Mouse (Mus musculus) cerebellum, postnatal 36 days (tissue): ENCODE results near the gene Tmem30a.

ENCODE experiments used
- DNase-seq, 2 experiments: peaks; one replicate each; pipeline ENCODE4 v3.0.0; 2021 to 2022; ENCODE audit warnings: mixed read lengths in 2 of 2

Gene Tmem30a

GRCm38 (mm10) chr9:79785794-79786085 is 7.6 kb downstream of the Tmem30a start:
- DNase-seq, result no peak

DNA sequence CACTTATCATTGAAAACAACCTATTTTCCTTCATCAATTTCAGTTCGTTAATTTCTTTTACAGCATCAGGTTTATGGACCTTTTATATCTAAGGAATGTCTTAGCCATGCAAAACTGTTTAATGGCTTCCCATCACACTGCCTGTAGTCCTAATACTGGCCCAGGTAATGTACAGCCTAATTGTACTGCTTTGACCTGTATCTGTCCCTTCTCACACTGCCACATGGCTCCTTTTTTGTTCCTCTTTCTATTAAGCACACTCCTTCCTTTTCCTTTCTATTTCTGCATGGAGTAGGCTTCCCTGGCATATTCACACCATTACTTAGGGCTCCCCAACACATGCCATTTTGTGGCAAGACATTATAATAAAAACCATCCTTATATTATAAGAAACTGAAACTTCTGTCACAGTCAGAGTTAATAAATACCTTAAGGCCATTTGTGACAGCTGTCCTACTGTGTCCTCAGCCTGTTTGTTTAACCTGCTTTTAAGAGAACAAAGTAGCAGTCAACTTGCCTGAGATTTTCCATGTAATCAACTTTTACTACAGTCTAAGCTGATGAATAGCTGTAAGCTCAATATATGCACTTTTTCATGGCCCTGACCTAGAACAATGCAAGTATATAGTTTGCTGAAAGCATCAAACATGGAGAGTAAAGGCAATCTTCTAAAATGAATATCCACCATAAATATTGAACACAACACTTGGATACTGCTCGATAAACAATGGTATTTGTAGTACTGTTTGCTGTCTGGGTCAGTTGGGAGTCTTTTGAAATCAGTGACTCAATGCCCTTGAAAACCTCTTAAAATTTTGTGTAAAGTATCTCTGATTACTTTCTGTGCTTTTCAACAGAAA is 8.1 kb downstream of the Tmem30a start:
- DNase-seq, result no peak

DNA sequence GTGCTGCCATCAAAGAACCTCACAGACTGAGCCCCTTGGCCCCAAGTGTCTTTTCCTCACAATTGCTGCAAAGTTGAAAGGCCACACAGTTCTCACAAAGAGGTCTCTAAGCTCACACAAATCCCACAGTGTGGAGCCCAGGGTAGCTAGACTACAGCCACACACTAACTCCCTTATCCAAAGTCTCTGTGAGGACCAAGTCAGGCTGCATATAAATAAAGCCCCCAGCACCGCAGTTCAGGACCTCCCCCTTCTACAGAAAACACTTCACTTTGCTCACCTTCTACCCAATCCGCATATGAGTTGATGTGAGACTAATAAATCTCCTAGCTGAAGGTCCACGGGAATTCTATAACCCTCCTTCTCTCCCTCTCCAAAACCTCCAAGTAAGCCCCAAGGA is 8.9 kb downstream of the Tmem30a start:
- no peak for DNase-seq

DNA sequence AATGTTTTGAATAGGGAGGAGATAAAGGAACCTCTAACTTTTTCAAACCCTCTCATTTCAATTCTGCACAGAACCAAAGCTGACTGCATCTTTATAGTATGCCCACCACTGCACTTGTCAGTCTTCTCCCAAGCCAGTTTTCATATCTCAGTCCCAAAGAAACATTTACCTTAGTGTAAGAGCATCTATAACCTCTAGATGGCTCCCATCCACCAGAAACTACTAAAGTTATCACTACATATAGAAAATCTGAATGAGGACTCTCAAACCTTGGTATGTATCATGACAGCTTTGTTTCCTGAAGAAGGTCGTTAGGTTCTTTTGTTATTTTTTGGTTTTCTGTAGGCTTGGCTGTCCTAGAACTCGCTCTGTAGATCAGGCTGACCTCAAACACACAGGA is 14.0 kb downstream of the Tmem30a start:
- no peak for DNase-seq

GRCm38 (mm10) chr9:79766991-79767545 is 26.2 kb downstream of the Tmem30a start:
- no peak for DNase-seq

DNA sequence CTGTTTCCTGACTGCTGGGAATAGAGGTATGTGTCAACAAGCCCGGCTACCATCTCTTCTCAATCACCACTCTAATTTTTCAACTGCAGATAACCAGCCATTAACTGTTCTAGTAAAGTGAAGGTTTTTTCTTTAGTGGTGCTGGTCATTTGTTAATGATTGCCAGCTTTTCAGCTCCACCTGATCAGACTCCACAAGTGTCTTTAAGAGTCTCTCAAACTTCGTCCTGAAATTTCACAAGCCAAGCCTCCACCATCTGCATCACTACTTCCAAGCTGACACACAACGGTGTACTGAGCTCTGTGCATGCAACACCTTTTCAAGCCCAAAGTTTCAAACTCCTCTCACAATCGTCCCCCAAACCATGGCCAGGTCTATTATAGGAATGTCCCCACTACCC is 28.0 kb downstream of the Tmem30a start:
- no peak for DNase-seq

GRCm38 (mm10) chr9:79762519-79762918 is 30.8 kb downstream of the Tmem30a start:
- DNase-seq, result no peak

DNA sequence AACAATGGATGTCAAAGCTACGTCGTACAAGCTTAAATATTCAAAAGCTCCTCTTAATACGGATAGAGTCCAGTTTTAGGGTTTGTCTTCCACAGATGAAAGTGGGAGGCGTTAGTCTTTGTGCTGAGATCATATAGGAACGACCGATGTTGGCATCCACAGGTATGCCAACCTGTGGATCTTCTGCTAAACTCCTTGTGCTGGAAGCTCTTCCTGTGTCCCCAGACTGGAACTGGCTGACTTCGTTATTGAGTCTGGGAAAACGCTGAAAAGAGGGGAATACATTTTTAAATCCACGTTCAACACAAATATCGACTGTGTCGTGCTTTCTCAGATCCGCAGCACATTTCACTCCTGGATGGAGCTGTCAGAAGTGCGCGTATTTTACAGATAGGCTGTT is 33.2 kb downstream of the Tmem30a start:
- DNase-seq, result no peak

DNA sequence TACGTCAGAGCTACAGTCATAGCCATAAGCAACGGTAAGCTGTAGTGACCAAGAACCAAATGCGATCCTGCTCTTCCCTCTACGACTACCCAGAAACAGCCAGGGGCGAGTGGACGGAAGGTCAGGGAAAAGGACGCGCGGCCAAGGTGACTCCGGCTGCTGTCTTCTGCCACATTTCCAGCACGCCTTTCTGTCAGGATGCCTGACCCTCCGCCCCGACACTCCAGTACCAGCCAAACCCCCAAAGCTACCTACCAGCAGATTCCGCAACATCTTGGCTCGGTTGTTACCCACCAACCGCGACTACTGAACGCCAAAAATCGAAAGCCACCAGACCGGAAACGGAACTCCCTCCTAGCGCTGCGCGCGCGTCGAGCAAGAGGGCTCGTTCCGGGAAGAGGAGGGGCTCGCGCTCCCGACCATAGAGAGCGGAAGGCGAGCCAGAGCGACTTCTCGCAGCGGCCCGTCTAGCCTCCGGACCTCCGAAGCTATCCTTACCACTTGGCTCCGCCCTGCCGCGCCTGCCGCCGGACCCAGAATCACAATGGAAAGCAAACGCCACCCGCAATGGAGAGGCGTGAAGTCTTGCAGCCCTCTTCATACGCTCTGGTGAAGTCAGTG is 33.8 kb downstream of the Tmem30a start, which contains the start of gene Cox7a2:
Gene Cox7a2 (minus strand): TSS at position 494 of the 621 bp plus-strand sequence.
- DNase-seq, result peak; percentile 92 to 95

- DNase-seq, result no peak
Observed at GRCm38 (mm10) chr9:79755311-79755710, 38.0 kb downstream of the Tmem30a start.

GRCm38 (mm10) chr9:79751846-79752245 is 41.5 kb downstream of the Tmem30a start:
- DNase-seq, result no peak

DNA sequence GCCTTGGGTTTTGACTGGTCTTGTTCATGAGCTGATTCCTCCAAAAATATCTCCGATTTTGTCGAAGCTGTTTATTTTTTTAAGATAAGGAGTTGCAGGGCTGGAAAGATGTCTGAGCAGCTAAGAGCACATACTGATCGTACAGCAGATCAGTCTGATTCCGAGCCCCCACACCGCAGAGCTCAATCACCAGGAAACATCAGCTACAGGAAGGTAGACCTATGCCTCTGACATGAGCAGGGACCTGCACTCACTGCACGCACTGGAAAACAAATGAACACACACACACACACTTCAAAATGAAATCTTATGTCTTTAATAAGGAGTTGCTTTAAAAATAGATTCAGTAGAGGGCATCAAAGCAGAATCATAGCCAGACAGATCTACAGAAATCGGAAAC is 42.6 kb downstream of the Tmem30a start:
- no peak for DNase-seq

DNA sequence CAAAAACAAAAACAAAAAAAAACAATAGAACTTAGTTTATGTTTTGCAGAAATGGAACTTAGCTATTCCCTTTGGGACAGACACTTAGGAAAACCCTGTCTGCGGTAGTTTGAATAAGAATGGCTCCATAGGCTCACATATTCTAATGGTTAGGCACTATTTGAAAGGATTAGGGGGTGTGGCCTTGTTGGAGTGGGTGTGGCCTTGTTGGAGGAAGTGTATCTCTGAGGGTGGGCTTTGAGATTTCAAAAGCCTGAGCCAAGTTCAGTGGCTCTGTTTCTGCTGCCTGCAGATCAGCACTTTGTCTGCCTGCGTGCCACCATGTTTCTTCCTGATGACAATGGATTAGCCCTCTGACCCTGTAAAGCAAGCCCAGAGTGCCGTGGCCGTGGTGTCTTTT is 48.3 kb downstream of the Tmem30a start:
- no peak for DNase-seq

DNA sequence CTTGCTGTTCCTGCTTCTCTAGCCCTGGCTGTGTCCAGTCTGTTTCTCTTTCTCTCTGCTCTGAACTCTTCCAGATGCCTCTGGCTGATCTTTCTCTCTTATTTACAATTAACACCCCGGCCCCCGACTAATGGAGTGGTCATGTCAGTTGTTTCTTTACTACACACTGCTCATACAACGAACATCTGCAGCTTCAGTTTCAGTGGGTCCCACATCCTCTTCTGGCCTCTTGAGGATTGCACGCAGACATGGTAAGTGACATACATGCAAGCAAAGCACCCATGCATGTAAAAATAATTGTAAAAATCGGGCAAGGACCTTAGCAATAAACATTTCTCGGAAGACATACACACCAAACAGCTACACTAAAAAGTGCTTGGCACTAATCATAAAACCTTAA is 57.7 kb downstream of the Tmem30a start:
- no peak for DNase-seq

DNA sequence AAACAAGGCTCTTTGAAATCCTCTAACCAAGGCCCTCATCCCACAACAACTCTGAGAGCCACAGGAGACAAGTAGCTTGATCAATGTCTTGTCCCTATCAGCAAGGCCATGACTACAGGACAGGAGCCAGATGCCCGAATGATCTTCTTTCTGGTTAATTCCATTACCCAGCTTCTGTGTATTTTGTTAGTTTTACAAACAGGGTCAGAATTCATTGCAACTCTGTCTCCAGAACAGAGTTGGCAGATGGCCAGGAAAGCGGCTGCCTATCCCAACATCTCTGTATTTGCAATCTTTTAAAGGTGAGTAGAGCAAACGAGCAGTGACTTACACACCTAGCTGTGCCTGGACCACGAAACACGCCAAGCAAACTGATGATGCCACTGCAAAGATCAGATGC is 63.0 kb downstream of the Tmem30a start:
- DNase-seq, result no peak

GRCm38 (mm10) chr9:79723090-79723489 is 70.2 kb downstream of the Tmem30a start:
- DNase-seq, result peak in 1 of 2 experiments; percentile 33

DNA sequence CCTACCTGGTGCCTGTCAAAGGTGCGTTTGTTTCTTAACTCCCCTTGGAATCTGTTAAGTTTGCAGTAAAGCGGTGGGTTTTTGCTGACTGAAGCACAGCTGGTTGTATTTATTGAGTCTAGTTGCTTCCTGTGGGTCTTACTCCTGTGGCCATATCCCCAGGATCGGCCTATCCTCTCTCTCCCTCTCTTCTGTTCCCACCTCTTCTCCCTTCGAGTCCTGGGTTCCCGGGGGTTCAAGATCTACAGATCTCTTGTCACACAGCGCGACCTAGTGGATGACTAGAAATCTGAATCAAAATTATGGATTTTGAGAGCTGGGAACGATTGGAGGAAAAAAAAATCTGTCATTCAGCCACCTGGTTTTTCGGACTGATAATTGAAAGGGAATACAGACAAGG is 72.3 kb downstream of the Tmem30a start:
- peak; percentile 47 to 64 for DNase-seq

DNA sequence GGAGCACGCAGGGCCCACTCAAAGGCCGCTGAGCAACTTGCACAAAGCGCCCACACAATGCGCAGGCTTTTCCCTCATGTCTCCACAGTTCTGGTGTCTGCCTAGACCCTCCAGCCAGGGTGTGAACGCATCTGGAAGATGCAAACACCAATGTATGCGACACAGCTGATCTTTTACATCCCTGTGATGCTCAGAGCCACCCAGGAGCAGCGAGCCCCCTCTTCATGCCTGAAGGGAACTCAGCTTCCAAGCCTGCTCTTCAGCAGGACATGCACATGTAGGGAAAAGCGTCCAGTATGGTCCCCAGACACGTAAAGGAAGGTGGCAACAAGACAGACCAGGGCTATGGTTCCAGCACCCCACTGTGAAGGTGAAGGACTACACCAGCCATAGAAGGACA is 73.2 kb downstream of the Tmem30a start:
- no peak for DNase-seq

GRCm38 (mm10) chr9:79719451-79719850 is 73.9 kb downstream of the Tmem30a start:
- DNase-seq, result peak in 1 of 2 experiments; percentile 16
